Mouse (Mus musculus) E14TG2a.4 (cell line): ENCODE data around the gene Ccdc116.

Experiments used
- CTCF ChIP-seq: conservative IDR thresholded peaks from 2 replicates; pipeline ENCODE4 v1.5.1; 2014; ENCODE audit warnings: low read length
- NANOG ChIP-seq: IDR thresholded peaks from 2 replicates; pipeline ENCODE4 v1.6.1; 2014; ENCODE audit warnings: borderline replicate concordance, low read length, mixed read lengths

- TF ChIP-seq CTCF (no peak), NANOG (no peak)
These were observed 38.4 kb upstream of the Ccdc116 start for GRCm38 (mm10) chr16:17185475-17185874.
